Mouse (Mus musculus): Measurements from ENCODE around the gene Phf6.
"Not testable (repeated sequence)": the region's sequence is repeated elsewhere in the genome, so short reads cannot be mapped to it uniquely, and the experiment has no call there.

Gene Phf6

GRCm38 (mm10) chrX:52978576-52978975, 66.5 kb downstream of the Phf6 start:
- no peak for DNase-seq (ENCODE audit: low spot score)

GRCm38 (mm10) chrX:52981378-52981777, 69.3 kb downstream of the Phf6 start:
- DNase-seq (ENCODE audit: low spot score): no peak

GRCm38 (mm10) chrX:52987905-52988783, 76.1 kb downstream of the Phf6 start, which contains the start of gene Hprt:
TSS of gene Hprt (plus strand) at chrX:52988137.
- peak; percentile 82 for DNase-seq (ENCODE audit: low spot score)

GRCm38 (mm10) chrX:52994726-52995125, 82.7 kb downstream of the Phf6 start:
- not testable (repeated sequence) for DNase-seq (ENCODE audit: low spot score)

GRCm38 (mm10) chrX:53004887-53005286, 92.8 kb downstream of the Phf6 start:
- not testable (repeated sequence) for DNase-seq (ENCODE audit: low spot score)

GRCm38 (mm10) chrX:53006062-53006461, 94.0 kb downstream of the Phf6 start:
- peak; percentile 21 for DNase-seq (ENCODE audit: low spot score)

Data from layer of hippocampus, adult 11-12 months (tissue).